Mouse (Mus musculus) limb, embryonic 11.5 days (tissue): ENCODE measurements around the gene Angpt4. TPM values are rescaled to one million over a fixed set of nuclear protein-coding genes. Genes with fewer than 3 reads are reported as not detected.

ENCODE experiments used
- ATAC-seq: fragments of 200-750 bp; cut with Nextera tagmentation; 2 replicates; pipeline ENCODE4 v1.8.0; 2017; ENCODE audit warnings: low read depth; ENCODE audit not compliant: insufficient number of reproducible peaks, low FRiP score, low TSS enrichment
- DNase-seq: peaks from one replicate; pipeline ENCODE4 v3.0.0-alpha.2; 2015; ENCODE audit warnings: low spot score
- H3K27ac ChIP-seq: fragments of 300-500 bp; sonication (generic); replicated peaks from 2 replicates; pipeline ENCODE4 v1.5.1; 2014; ENCODE audit warnings: low read depth, mild to moderate bottlenecking, low read length
- H3K27me3 ChIP-seq: fragments of 300-500 bp; sonication (generic); 2 replicates; pipeline ENCODE4 v1.6.1; 2014; ENCODE audit warnings: mild to moderate bottlenecking, low read length, mixed read lengths; ENCODE audit not compliant: control insufficient read depth, insufficient read depth
- H3K36me3 ChIP-seq: fragments of 300-500 bp; sonication (generic); 2 replicates; pipeline ENCODE4 v1.6.1; 2014; ENCODE audit warnings: mild to moderate bottlenecking, low read length, moderate library complexity, mixed read lengths; ENCODE audit not compliant: control insufficient read depth, insufficient read depth
- H3K4me1 ChIP-seq: fragments of 300-500 bp; sonication (generic); 2 replicates; pipeline ENCODE4 v1.6.1; 2014; ENCODE audit warnings: low read length, mixed read lengths; ENCODE audit not compliant: control insufficient read depth, insufficient read depth
- H3K4me2 ChIP-seq: fragments of 300-500 bp; sonication (generic); 2 replicates; pipeline ENCODE4 v1.6.1; 2014; ENCODE audit warnings: low read depth, mild to moderate bottlenecking, moderate library complexity; ENCODE audit not compliant: severe bottlenecking
- H3K4me3 ChIP-seq: fragments of 300-500 bp; sonication (generic); 2 replicates; pipeline ENCODE4 v1.5.1; 2014; ENCODE audit warnings: low read depth, low read length
- H3K9ac ChIP-seq: fragments of 300-500 bp; sonication (generic); 2 replicates; pipeline ENCODE4 v1.6.1; 2014; ENCODE audit warnings: mild to moderate bottlenecking, low read length
- H3K9me3 ChIP-seq: fragments of 300-500 bp; sonication (generic); 2 replicates; pipeline ENCODE4 v1.6.1; 2016; ENCODE audit warnings: low read length; ENCODE audit not compliant: control insufficient read depth
- WGBS: fragments of 180-500 bp; shearing (Covaris S2); extraction: QIAGEN DNeasy Blood & Tissue Kit; methylation state at CpG from one replicate; pipeline ENCODE4 v1.1.7; 2014; 5-methylcytosine and 5-hydroxymethylcytosine counted together
- microRNA counts: library from miRNA; unstranded; fragments of <30 nt; microRNA quantifications from one replicate; lab custom pipeline; 2016
- microRNA-seq: library from miRNA; unstranded; fragments of <30 nt; microRNA quantifications from one replicate; pipeline ENCODE4, GENCODE M21; 2016
- polyA plus RNA-seq: library from polyadenylated mRNA; unstranded; fragments of >200 nt; fragmentation: Nextera tagmentation; extraction: Ambion mirVana; gene quantifications from 2 replicates; pipeline ENCODE4 v1.2.1, GENCODE M21; 2014

The Angpt4 gene
- polyA plus RNA-seq, 1 experiment from 2014 or later: not detected

GRCm38 (mm10) chr2:151994350-151995122, 83.5 kb downstream of the Angpt4 start:
- Histone ChIP-seq H3K4me2 (no peak overlapping the region), H3K27me3 (peaks cover 37% of the 10 kb centered on the region), H3K4me1 (peaks cover under 1% of the 10 kb centered on the region; the same call in 1 of the 2 replicates), H3K36me3 (no peaks in the 10 kb centered on the region), H3K9ac (no peak overlapping the region), H3K27ac (no peak overlapping the region), H3K4me3 (no peak overlapping the region), H3K9me3 (no peaks in the 10 kb centered on the region)
- no peak for ATAC-seq
- DNase-seq: peak; percentile 86
- WGBS: 7% methylated on average over 22 of the region's 22 CpGs

MicroRNAs within 50 kb of the gene (microRNA counts, 519-probe panel; counts per million panel counts)
- not detected for microRNA mmu-miR-1953 (lab: Ali Mortazavi, UCI)

Small RNA genes lying within 50 kb of the gene (microRNA-seq; reads per million reads assigned to microRNA genes)
- gene Mir1953: not detected

Other genes with a start within 250 kb of the Angpt4 start
- gene Rad21l, start 242.7 kb upstream of the Angpt4 start, polyA plus RNA-seq: not detected in 2 replicates
- gene Tmem74b, start 209.2 kb upstream of the Angpt4 start, polyA plus RNA-seq: 1.7 and 2.3 TPM in 2 replicates
- 52.8 and 54.1 TPM in 2 replicates for gene Psmf1, start 167.0 kb upstream of the Angpt4 start, polyA plus RNA-seq
- gene Rspo4, start 68.3 kb upstream of the Angpt4 start, polyA plus RNA-seq: 5.2 and 5.8 TPM in 2 replicates
- gene Fam110a, start 69.0 kb downstream of the Angpt4 start, polyA plus RNA-seq: 31.7 and 32.9 TPM in 2 replicates
- gene Slc52a3, start 85.3 kb downstream of the Angpt4 start, polyA plus RNA-seq: 0.82 and 0.88 TPM in 2 replicates
- 0.07 TPM in 1 of 2 replicates, not detected in the other for gene Scrt2, start 170.3 kb downstream of the Angpt4 start, polyA plus RNA-seq
- gene Srxn1, start 194.3 kb downstream of the Angpt4 start, polyA plus RNA-seq: 8.2 and 8.9 TPM in 2 replicates
- 20.2 and 25.2 TPM in 2 replicates for gene Tcf15, start 232.4 kb downstream of the Angpt4 start, polyA plus RNA-seq